Comparison of ENCODE assay signal across 26 mouse cellular contexts in the genomic region with DNA sequence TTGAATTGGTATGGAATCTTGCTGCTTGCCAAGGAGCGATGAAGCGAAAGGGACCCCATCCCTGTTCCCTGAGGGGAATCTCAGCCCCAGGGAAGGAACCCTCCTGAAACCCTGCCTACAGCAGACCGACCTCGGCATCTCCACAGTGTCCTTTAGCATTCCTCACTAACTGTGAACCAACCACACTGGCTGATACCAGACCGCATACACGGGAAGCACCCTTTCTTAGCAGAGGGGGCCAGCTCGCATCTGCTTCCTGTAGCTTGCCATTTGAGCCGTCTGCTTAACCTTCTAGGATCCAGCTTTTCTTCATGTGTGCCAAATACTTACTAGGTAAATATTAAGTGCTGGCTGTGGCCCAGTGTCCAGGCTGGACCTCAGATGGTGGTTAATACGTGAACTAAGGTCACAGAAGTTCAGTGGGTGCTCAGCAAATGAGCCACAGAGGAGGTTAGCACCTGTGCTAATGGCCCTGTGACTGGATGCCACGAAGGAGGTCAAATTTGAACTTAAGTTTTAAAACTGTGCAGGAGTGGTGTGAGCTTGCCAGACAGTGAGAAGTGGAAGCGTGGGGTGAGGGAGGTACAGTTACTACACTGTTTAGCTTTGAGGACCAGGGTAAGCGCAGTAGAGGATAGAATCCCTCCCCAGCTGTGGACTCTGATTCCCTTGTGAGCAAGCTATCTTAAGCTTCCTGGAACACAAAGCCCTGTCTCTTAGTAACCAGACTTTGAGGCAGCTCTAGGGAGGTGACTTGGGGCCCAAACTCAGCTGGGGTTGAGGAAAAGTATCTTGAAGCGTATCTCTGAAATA.
A peak's percentile ranks its signal among the peaks of the same experiment; 100 is the strongest.
DNase-seq lines count a peak whose midpoint lies in the region; ATAC-seq lines count a peak whose summit lies in the region.
"Had no signal": no experiment of that assay in that cellular context is flagged by ENCODE, and none has a peak within 500 bp of the region (broad histone marks: within the 10 kb centered on the region; RNA-seq: fewer than 3 reads in every experiment).

No protein-coding gene starts in this region.

- peak; percentile 4 for DNase-seq in left cerebral cortex, postnatal 4 days
- DNase-seq in left cerebral cortex, postnatal 14 days (ENCODE audit: low spot score in 2 of 2) = no peak
- peak; percentile 83 for DNase-seq in kidney, adult 11 months
- DNase-seq in kidney, postnatal 36 days = peak; percentile 71 to 85
- DNase-seq in spleen, postnatal 4 days (ENCODE audit: low spot score in 2 of 2) = no peak
- no peak for DNase-seq in ovary, postnatal 36 days (ENCODE audit: low spot score)
- no peak for DNase-seq in adrenal gland, postnatal 14 days
- DNase-seq: adrenal gland, postnatal 36 days; cerebellum, adult 9-10 months; heart, postnatal 36 days; layer of hippocampus, postnatal 36 days; liver, embryonic 13.5 days; lung, embryonic 14.5 days; right cerebral cortex, postnatal 14 days; spleen, adult 18-20 months; thymus, postnatal 14 days had no signal

- H3K36me3 ChIP-seq in kidney, embryonic 15.5 days = no peaks in the 10 kb centered on the region
- H3K36me3 ChIP-seq: forebrain, embryonic 10.5 days; heart, embryonic 15.5 days; intestine, embryonic 15.5 days; limb, embryonic 13.5 days; liver, embryonic 13.5 days; neural tube, embryonic 15.5 days had no signal

- peak; percentile 41 for ATAC-seq in kidney, embryonic 15.5 days (replicated peaks; ENCODE audit: low FRiP score)
- ATAC-seq: forebrain, embryonic 16.5 days; hindbrain, embryonic 16.5 days; intestine, embryonic 15.5 days had no signal

- no peaks in the 10 kb centered on the region for H3K27me3 ChIP-seq in kidney, embryonic 15.5 days
- H3K27me3 ChIP-seq: heart, embryonic 15.5 days; intestine, embryonic 15.5 days; liver, embryonic 13.5 days; neural tube, embryonic 15.5 days had no signal

- intact Hi-C loops in left cerebral cortex, postnatal 4 days (cut with DNase I) = no loop called here
- intact Hi-C loops in left cerebral cortex, postnatal 14 days (cut with DNase I) = no loop called here

- WGBS in kidney, embryonic 15.5 days = 56% methylated on average over 13 of the region's 13 CpGs

- no peak overlapping the region for H3K4me2 ChIP-seq in kidney, embryonic 15.5 days
- H3K4me2 ChIP-seq: heart, embryonic 15.5 days; intestine, embryonic 15.5 days; limb, embryonic 13.5 days; liver, embryonic 13.5 days; lung, embryonic 14.5 days; midbrain, embryonic 11.5 days; neural tube, embryonic 15.5 days had no signal

- peaks cover 16% of the 10 kb centered on the region for H3K4me1 ChIP-seq in kidney, embryonic 15.5 days
- H3K4me1 ChIP-seq: heart, embryonic 15.5 days; intestine, embryonic 15.5 days; liver, embryonic 13.5 days; neural tube, embryonic 15.5 days had no signal

- no peak overlapping the region for H3K4me3 ChIP-seq in kidney, embryonic 15.5 days (replicated peaks)
- H3K4me3 ChIP-seq: forebrain, embryonic 10.5 days; heart, embryonic 15.5 days; intestine, embryonic 15.5 days; layer of hippocampus, adult 2 months; limb, embryonic 13.5 days; liver, embryonic 13.5 days; neural tube, embryonic 15.5 days had no signal

- no peaks in the 10 kb centered on the region for H3K9me3 ChIP-seq in kidney, embryonic 15.5 days (replicated peaks)
- H3K9me3 ChIP-seq: forebrain, embryonic 10.5 days; heart, embryonic 15.5 days; intestine, embryonic 15.5 days; limb, embryonic 13.5 days; liver, embryonic 13.5 days; neural tube, embryonic 15.5 days had no signal

- no peak overlapping the region for H3K9ac ChIP-seq in kidney, embryonic 15.5 days
- H3K9ac ChIP-seq: heart, embryonic 15.5 days; intestine, embryonic 15.5 days; limb, embryonic 13.5 days; liver, embryonic 13.5 days; lung, embryonic 14.5 days; neural tube, embryonic 15.5 days had no signal

- H3K27ac ChIP-seq in kidney, embryonic 15.5 days = peak overlapping the region; percentile 24; the same call in 1 of the 2 replicates
- H3K27ac ChIP-seq: forebrain, embryonic 10.5 days; heart, embryonic 15.5 days; intestine, embryonic 15.5 days; layer of hippocampus, adult 2 months; limb, embryonic 13.5 days; liver, embryonic 13.5 days; neural tube, embryonic 15.5 days had no signal

Comparison
In these comparisons a context has a peak if more than half of its experiments do, and no peak if none do; other contexts are left out.
1. DNase-seq: peak in left cerebral cortex, postnatal 4 days (single experiment), kidney, adult 11 months (single experiment) and kidney, postnatal 36 days (2 of 2); none in left cerebral cortex, postnatal 14 days (0 of 2), spleen, postnatal 4 days (0 of 2), ovary, postnatal 36 days (single experiment) and adrenal gland, postnatal 14 days (single experiment).